ENCODE assay signal across 8 mouse cellular contexts in genomic region chr12:77039295-77039952, GRCm38 (mm10).
DNase-seq lines count a peak whose midpoint lies in the region; ATAC-seq and TF ChIP-seq lines count a peak whose summit lies in the region.

No protein-coding gene starts in this region.

- no peak overlapping the region for H3K4me2 ChIP-seq in heart, embryonic 11.5 days
- no peak overlapping the region for H3K4me2 ChIP-seq in hindbrain, embryonic 12.5 days (replicated peaks)

- DNase-seq in heart, postnatal 10 days: peak; percentile 31 to 33
- DNase-seq in CD4-positive, CD25-positive, alpha-beta regulatory T cell, adult 2 months (ENCODE audit: low read depth, low spot score): peak; percentile 81
- DNase-seq in adrenal gland, postnatal 25 days: peak; percentile 34
- peak; percentile 38 to 61 for DNase-seq in spleen, adult 2 months (ENCODE audit: low read depth in 1 of 2, low spot score in 2 of 2)
- no peak for DNase-seq in neural tube, embryonic 10.5 days (ENCODE audit: extremely low spot score, low spot score)

- 74% methylated on average over 17 of the region's 17 CpGs for WGBS in heart, embryonic 11.5 days (ENCODE audit: insufficient replicate concordance)
- 26% methylated on average over 17 of the region's 17 CpGs for WGBS in spleen, adult 2 months
- 87% methylated on average over 17 of the region's 17 CpGs for WGBS in hindbrain, embryonic 12.5 days

- ATAC-seq in heart, embryonic 11.5 days (replicated peaks; ENCODE audit: insufficient number of reproducible peaks, low FRiP score, low TSS enrichment): no peak
- peak; percentile 81 for ATAC-seq in inflammation-experienced regulatory T-cells, adult 6 months
- ATAC-seq in hindbrain, embryonic 12.5 days (ENCODE audit: low FRiP score): no peak

- H3K9ac ChIP-seq in heart, embryonic 11.5 days (ENCODE audit: low read depth, low read length): no peak overlapping the region
- no peak overlapping the region for H3K9ac ChIP-seq in hindbrain, embryonic 12.5 days

- peak; percentile 66; the same call in 1 of the 2 replicates for TF ChIP-seq CTCF in spleen, adult 2 months (IDR thresholded peaks at IDR 0.05; ENCODE audit: extremely low read depth, insufficient read depth, insufficient read length, insufficient replicate concordance)

- no peak overlapping the region for H3K4me3 ChIP-seq in heart, embryonic 11.5 days (ENCODE audit: low read depth, low read length)
- peak overlapping the region; percentile 35 for H3K4me3 ChIP-seq in spleen, adult 2 months (ENCODE audit: extremely low read depth, insufficient read depth, insufficient read length)
- H3K4me3 ChIP-seq in hindbrain, embryonic 12.5 days: no peak overlapping the region

- intact Hi-C loops in heart, postnatal 10 days (cut with DNase I): no loop called here

- no peaks in the 10 kb centered on the region for H3K9me3 ChIP-seq in heart, embryonic 11.5 days (replicated peaks; ENCODE audit: control insufficient read depth, low read length)
- H3K9me3 ChIP-seq in hindbrain, embryonic 12.5 days (replicated peaks): no peaks in the 10 kb centered on the region

- H3K4me1 ChIP-seq in heart, embryonic 11.5 days (ENCODE audit: control insufficient read depth, insufficient read depth, low read length): no peaks in the 10 kb centered on the region
- peaks cover 4% of the 10 kb centered on the region; the same call in 1 of the 2 replicates for H3K4me1 ChIP-seq in spleen, adult 2 months (ENCODE audit: control insufficient read depth, insufficient read depth, insufficient read length)
- no peaks in the 10 kb centered on the region for H3K4me1 ChIP-seq in hindbrain, embryonic 12.5 days

- no peaks in the 10 kb centered on the region for H3K36me3 ChIP-seq in heart, embryonic 11.5 days (ENCODE audit: control insufficient read depth, insufficient read depth, low read length)
- H3K36me3 ChIP-seq in spleen, adult 2 months (ENCODE audit: control insufficient read depth, insufficient read depth, low read length): no peaks in the 10 kb centered on the region
- no peaks in the 10 kb centered on the region for H3K36me3 ChIP-seq in hindbrain, embryonic 12.5 days

- TF ChIP-seq POLR2A in spleen, adult 2 months (IDR thresholded peaks at IDR 0.05; ENCODE audit: low read depth, low read length): no peak

- no peak overlapping the region for H3K27ac ChIP-seq in heart, embryonic 11.5 days (ENCODE audit: low read depth, low read length)
- H3K27ac ChIP-seq in spleen, adult 2 months (ENCODE audit: insufficient read depth, low read length): peak overlapping the region; percentile 48
- no peak overlapping the region for H3K27ac ChIP-seq in hindbrain, embryonic 12.5 days

- no peaks in the 10 kb centered on the region for H3K27me3 ChIP-seq in heart, embryonic 11.5 days (ENCODE audit: control insufficient read depth, insufficient read depth, low read length)
- no peaks in the 10 kb centered on the region for H3K27me3 ChIP-seq in spleen, adult 2 months (ENCODE audit: control insufficient read depth, insufficient read depth, low read length)
- H3K27me3 ChIP-seq in hindbrain, embryonic 12.5 days: no peaks in the 10 kb centered on the region
